Mouse (Mus musculus): ENCODE measurements around the gene Rassf8.

Rassf8 gene

GRCm38 (mm10) chr6:145861462-145862227, 115.1 kb downstream of the Rassf8 start:
- no peak for DNase-seq (ENCODE audit: low spot score)

GRCm38 (mm10) chr6:145862321-145862720, 115.8 kb downstream of the Rassf8 start:
- DNase-seq (ENCODE audit: low spot score) = no peak

- no peak for DNase-seq (ENCODE audit: low spot score)
Measured at GRCm38 (mm10) chr6:145862739-145863064, 116.2 kb downstream of the Rassf8 start.

GRCm38 (mm10) chr6:145863065-145863971, 116.8 kb downstream of the Rassf8 start:
- DNase-seq (ENCODE audit: low spot score) = peak; percentile 72

GRCm38 (mm10) chr6:145864171-145864570, 117.6 kb downstream of the Rassf8 start:
- no peak for DNase-seq (ENCODE audit: low spot score)

- DNase-seq (ENCODE audit: low spot score) = peak; percentile 85
Measured at GRCm38 (mm10) chr6:145865289-145865885, 118.8 kb downstream of the Rassf8 start, which contains the start of gene Bhlhe41. Bhlhe41 (minus strand) TSS chr6:145865558.

GRCm38 (mm10) chr6:145865886-145866851, 119.6 kb downstream of the Rassf8 start:
- DNase-seq (ENCODE audit: low spot score) = peak; percentile 90

- DNase-seq (ENCODE audit: low spot score) = no peak
Measured at GRCm38 (mm10) chr6:145867111-145867510, 120.6 kb downstream of the Rassf8 start.

All from testis, postnatal 10 days (tissue).